Mouse (Mus musculus) frontal cortex, postnatal 10 days (tissue): ENCODE measurements around the gene Mroh8.
"Not testable (repeated sequence)": the region's sequence is repeated elsewhere in the genome, so short reads cannot be mapped to it uniquely, and the experiment has no call there.

Experiments
- DNase-seq, 2 experiments: peaks; one replicate each; pipeline ENCODE4 v3.0.0; 2022; ENCODE audit warnings: low spot score in 2 of 2, mixed read lengths in 1 of 2

Mroh8 gene

GRCm38 (mm10) chr2:157198405-157198804 is 80.9 kb downstream of the Mroh8 start:
- not testable (repeated sequence) for DNase-seq

- DNase-seq, result no peak
Observed at GRCm38 (mm10) chr2:157190651-157191050, 88.7 kb downstream of the Mroh8 start.

GRCm38 (mm10) chr2:157187223-157187622 is 92.1 kb downstream of the Mroh8 start:
- DNase-seq, result no peak

GRCm38 (mm10) chr2:157186504-157186903 is 92.8 kb downstream of the Mroh8 start:
- DNase-seq, result no peak

GRCm38 (mm10) chr2:157185022-157185660 is 94.2 kb downstream of the Mroh8 start:
- no peak for DNase-seq

GRCm38 (mm10) chr2:157178167-157178566 is 101.2 kb downstream of the Mroh8 start:
- no peak for DNase-seq

- no peak for DNase-seq
Observed at GRCm38 (mm10) chr2:157176248-157176647, 103.1 kb downstream of the Mroh8 start.

- no peak for DNase-seq
Observed at GRCm38 (mm10) chr2:157174416-157174815, 104.9 kb downstream of the Mroh8 start.

- no peak for DNase-seq
Observed at GRCm38 (mm10) chr2:157173555-157173954, 105.8 kb downstream of the Mroh8 start.

GRCm38 (mm10) chr2:157172984-157173383 is 106.4 kb downstream of the Mroh8 start:
- no peak for DNase-seq

- no peak for DNase-seq
Observed at GRCm38 (mm10) chr2:157170626-157171025, 108.7 kb downstream of the Mroh8 start.

GRCm38 (mm10) chr2:157170166-157170565 is 109.2 kb downstream of the Mroh8 start:
- DNase-seq, result no peak

GRCm38 (mm10) chr2:157166371-157167080 is 112.8 kb downstream of the Mroh8 start:
- no peak for DNase-seq

GRCm38 (mm10) chr2:157165312-157166224 is 113.8 kb downstream of the Mroh8 start:
- DNase-seq, result not testable (repeated sequence)

- DNase-seq, result no peak
Observed at GRCm38 (mm10) chr2:157164101-157164500, 115.2 kb downstream of the Mroh8 start.
